Mouse (Mus musculus) stomach, postnatal 0 days (tissue): Measurements from ENCODE around the gene Timm10.

Experiments used
- CTCF ChIP-seq: IDR thresholded peaks from 2 replicates; pipeline ENCODE4 v1.5.1; 2016; ENCODE audit warnings: antibody characterized with exemption, low read depth, mild to moderate bottlenecking, moderate library complexity
- EP300 ChIP-seq: optimal IDR thresholded peaks from 2 replicates; pipeline ENCODE3; 2016; ENCODE audit warnings: antibody characterized with exemption

DNA sequence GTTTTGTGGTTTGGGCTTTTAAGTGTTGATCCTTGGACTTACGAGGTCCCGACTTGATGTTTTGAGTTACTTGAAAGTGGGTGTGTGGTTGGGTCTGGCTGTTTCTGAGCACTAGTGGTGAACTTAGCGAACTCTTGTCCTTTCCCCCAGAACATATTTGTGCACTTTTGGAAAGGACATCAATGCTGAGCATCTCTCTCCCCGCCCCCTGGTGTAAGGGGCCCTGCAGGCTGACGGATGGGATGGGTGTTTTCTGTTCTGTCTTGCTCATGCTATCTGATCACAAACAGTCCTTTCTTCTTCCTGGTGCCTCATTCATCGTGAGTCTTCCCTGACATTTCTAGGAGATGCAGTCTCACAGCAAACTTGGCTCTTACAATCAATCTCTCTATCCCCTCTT, 16.9 kb downstream of the Timm10 start:
- TF ChIP-seq CTCF (no peak), EP300 (no peak)
